8 mouse cellular contexts compared by ENCODE assay signal in the genomic region with DNA sequence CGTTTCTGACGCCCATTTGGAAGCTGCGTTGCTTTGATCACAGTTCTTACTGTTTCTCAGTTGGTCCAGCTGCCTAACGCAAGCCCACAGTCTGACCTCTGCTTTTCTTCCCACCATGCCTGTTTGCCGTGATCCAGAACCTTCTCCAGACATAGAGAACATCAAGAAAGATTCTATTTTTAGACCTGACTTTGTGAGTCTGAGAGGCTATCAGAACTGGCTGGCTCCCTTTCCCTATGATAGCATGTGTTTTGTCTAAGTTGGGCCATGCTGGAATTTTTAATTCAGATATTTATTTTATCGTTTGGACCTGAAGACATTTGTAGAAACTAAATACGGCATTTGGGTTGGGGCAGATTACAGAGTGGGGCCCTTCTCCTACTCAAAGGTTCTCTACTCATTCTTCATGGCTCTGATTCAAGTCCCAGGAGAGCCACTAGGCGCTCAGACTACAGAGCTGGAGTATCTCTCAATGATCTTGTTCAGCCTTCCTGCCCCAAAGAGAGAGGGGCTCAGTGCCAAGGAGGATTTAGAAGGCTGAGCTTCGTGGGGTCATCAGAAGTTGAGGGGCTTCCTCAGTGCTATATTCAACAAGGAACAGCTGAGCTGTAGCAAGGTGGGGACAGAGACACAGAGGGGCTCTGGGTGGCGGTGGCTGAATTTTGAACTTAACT.
A peak's percentile ranks its signal among the peaks of the same experiment; 100 is the strongest.
DNase-seq lines count a peak whose midpoint lies in the region; ATAC-seq lines count a peak whose summit lies in the region.

No protein-coding gene starts in this region.

- 70% methylated on average over 10 of the region's 10 CpGs for WGBS in heart, embryonic 10.5 days
- 51% methylated on average over 10 of the region's 10 CpGs for WGBS in limb, embryonic 15.5 days

- no peak overlapping the region for H3K4me3 ChIP-seq in heart, embryonic 10.5 days
- H3K4me3 ChIP-seq in limb, embryonic 15.5 days = no peak overlapping the region

- peaks cover 7% of the 10 kb centered on the region for H3K4me1 ChIP-seq in heart, embryonic 10.5 days
- peaks cover 6% of the 10 kb centered on the region; the same call in 1 of the 2 replicates for H3K4me1 ChIP-seq in limb, embryonic 15.5 days

- no peak overlapping the region for H3K4me2 ChIP-seq in limb, embryonic 15.5 days

- H3K27ac ChIP-seq in heart, embryonic 10.5 days = no peak overlapping the region
- H3K27ac ChIP-seq in limb, embryonic 15.5 days = peak overlapping the region; percentile 47; the same call in 1 of the 2 replicates

- H3K9ac ChIP-seq in limb, embryonic 15.5 days = no peak overlapping the region

- no peaks in the 10 kb centered on the region for H3K27me3 ChIP-seq in heart, embryonic 10.5 days (ENCODE audit: insufficient read depth, poor library complexity, severe bottlenecking)
- H3K27me3 ChIP-seq in limb, embryonic 15.5 days = no peaks in the 10 kb centered on the region

- no peaks in the 10 kb centered on the region for H3K9me3 ChIP-seq in heart, embryonic 10.5 days
- no peaks in the 10 kb centered on the region for H3K9me3 ChIP-seq in limb, embryonic 15.5 days

- no peak for ATAC-seq in limb, embryonic 15.5 days (ENCODE audit: insufficient number of reproducible peaks, low FRiP score, low TSS enrichment, low read depth)
- no peak for ATAC-seq in CD4-positive, CD25-positive, alpha-beta regulatory T cell, adult 4 months

- no peaks in the 10 kb centered on the region for H3K36me3 ChIP-seq in heart, embryonic 10.5 days
- H3K36me3 ChIP-seq in limb, embryonic 15.5 days = no peaks in the 10 kb centered on the region

- peak; percentile 31 to 42 for DNase-seq in heart, adult 18-20 months
- DNase-seq in heart, embryonic 10.5 days (ENCODE audit: low spot score) = no peak
- peak; percentile 2 to 3 for DNase-seq in urinary bladder, postnatal 36 days (ENCODE audit: low spot score in 2 of 2)
- DNase-seq in urinary bladder, postnatal 4 days (ENCODE audit: low spot score in 2 of 2) = no peak
- no peak for DNase-seq in right cerebral cortex, postnatal 36 days (ENCODE audit: low spot score in 2 of 2)
- DNase-seq in thymus, postnatal 36 days = no peak

Comparison
In these comparisons a context has a peak if more than half of its experiments do, and no peak if none do; other contexts are left out.
1. DNase-seq: peak in heart, adult 18-20 months (2 of 2) and urinary bladder, postnatal 36 days (2 of 2); none in heart, embryonic 10.5 days (single experiment), urinary bladder, postnatal 4 days (0 of 2), right cerebral cortex, postnatal 36 days (0 of 2) and thymus, postnatal 36 days (0 of 2).